ENCODE assay signal across 8 mouse cellular contexts in genomic region chr13:100125258-100125643, GRCm38 (mm10). TPM values are rescaled to one million over a fixed set of nuclear protein-coding genes. Genes with fewer than 3 reads are reported as not detected.
DNase-seq lines count a peak whose midpoint lies in the region; ATAC-seq and TF ChIP-seq lines count a peak whose summit lies in the region.

No protein-coding gene starts in this region.

- TF ChIP-seq CTCF in testis, adult 2 months (IDR thresholded peaks at IDR 0.05; ENCODE audit: control insufficient read depth, insufficient read depth, insufficient replicate concordance, low read depth, low read length), result no peak

- peaks cover 3% of the 10 kb centered on the region for H3K4me1 ChIP-seq in testis, adult 2 months (ENCODE audit: control insufficient read depth, insufficient read depth, low read length)
- peaks cover 17% of the 10 kb centered on the region for H3K4me1 ChIP-seq in forebrain, embryonic 10.5 days
- peaks cover 8% of the 10 kb centered on the region for H3K4me1 ChIP-seq in limb, embryonic 15.5 days
- H3K4me1 ChIP-seq in stomach, embryonic 16.5 days (ENCODE audit: control insufficient read depth, insufficient read depth, low read length), result peaks cover 11% of the 10 kb centered on the region

- H3K27me3 ChIP-seq in testis, adult 2 months (ENCODE audit: control insufficient read depth, insufficient read depth, low read length), result no peaks in the 10 kb centered on the region
- H3K27me3 ChIP-seq in forebrain, embryonic 10.5 days (ENCODE audit: poor library complexity, severe bottlenecking), result no peaks in the 10 kb centered on the region
- no peaks in the 10 kb centered on the region for H3K27me3 ChIP-seq in limb, embryonic 15.5 days
- no peaks in the 10 kb centered on the region for H3K27me3 ChIP-seq in stomach, embryonic 16.5 days (ENCODE audit: control insufficient read depth, insufficient read depth, low read length)

- H3K36me3 ChIP-seq in testis, adult 2 months (ENCODE audit: control insufficient read depth, insufficient read depth, low read length), result peaks cover 3% of the 10 kb centered on the region
- H3K36me3 ChIP-seq in forebrain, embryonic 10.5 days (replicated peaks), result peaks cover 35% of the 10 kb centered on the region
- H3K36me3 ChIP-seq in limb, embryonic 15.5 days, result peaks cover 31% of the 10 kb centered on the region
- H3K36me3 ChIP-seq in stomach, embryonic 16.5 days (ENCODE audit: control insufficient read depth, insufficient read depth, low read length), result no peaks in the 10 kb centered on the region

- no peak for TF ChIP-seq POLR2A in testis, adult 2 months (IDR thresholded peaks at IDR 0.05; ENCODE audit: control insufficient read depth, low read depth, low read length)

- DNase-seq in testis, postnatal 14 days (ENCODE audit: low spot score), result no peak
- no peak for DNase-seq in forebrain, embryonic 10.5 days (ENCODE audit: extremely low spot score, low spot score)
- no peak for DNase-seq in right cerebral cortex, postnatal 36 days (ENCODE audit: low spot score in 2 of 2)
- no peak for DNase-seq in layer of hippocampus, adult 11-12 months (ENCODE audit: low spot score)
- DNase-seq in lung, postnatal 14 days, result no peak

- no peaks in the 10 kb centered on the region for H3K9me3 ChIP-seq in forebrain, embryonic 10.5 days
- no peaks in the 10 kb centered on the region for H3K9me3 ChIP-seq in limb, embryonic 15.5 days
- no peaks in the 10 kb centered on the region for H3K9me3 ChIP-seq in stomach, embryonic 16.5 days (replicated peaks; ENCODE audit: control insufficient read depth, low read length)

- 5% methylated on average over 10 of the region's 10 CpGs for WGBS in forebrain, embryonic 10.5 days
- 3% methylated on average over 10 of the region's 10 CpGs for WGBS in limb, embryonic 15.5 days
- WGBS in stomach, embryonic 16.5 days, result 2% methylated on average over 10 of the region's 10 CpGs

- no peak for ATAC-seq in limb, embryonic 15.5 days (ENCODE audit: insufficient number of reproducible peaks, low FRiP score, low TSS enrichment, low read depth)
- no peak for ATAC-seq in stomach, embryonic 16.5 days (ENCODE audit: insufficient read depth, low FRiP score)

- peak overlapping the region; percentile 87 for H3K4me2 ChIP-seq in limb, embryonic 15.5 days
- H3K4me2 ChIP-seq in stomach, embryonic 16.5 days (ENCODE audit: low read depth, low read length), result peak overlapping the region; percentile 94

- H3K4me3 ChIP-seq in testis, adult 2 months (ENCODE audit: control insufficient read depth, low read depth, low read length), result peak overlapping the region; percentile 97
- H3K4me3 ChIP-seq in forebrain, embryonic 10.5 days, result peak overlapping the region; percentile 97
- H3K4me3 ChIP-seq in limb, embryonic 15.5 days, result peak overlapping the region; percentile 99
- peak overlapping the region; percentile 74 for H3K4me3 ChIP-seq in stomach, embryonic 16.5 days (replicated peaks; ENCODE audit: low read length)

- H3K9ac ChIP-seq in limb, embryonic 15.5 days, result peak overlapping the region; percentile 87
- peak overlapping the region; percentile 81 for H3K9ac ChIP-seq in stomach, embryonic 16.5 days (ENCODE audit: low read length)

- no peak overlapping the region for H3K27ac ChIP-seq in testis, adult 2 months (ENCODE audit: control insufficient read depth, insufficient read depth, low read depth, low read length)
- peak overlapping the region; percentile 82 for H3K27ac ChIP-seq in forebrain, embryonic 10.5 days
- H3K27ac ChIP-seq in limb, embryonic 15.5 days, result no peak overlapping the region
- no peak overlapping the region for H3K27ac ChIP-seq in stomach, embryonic 16.5 days (ENCODE audit: low read length)

RNA-seq across cellular contexts. Expression of gene Smn1, which starts 0.6 kb away (rescaled TPM):
- 17.5 and 19.0 TPM in 2 replicates for polyA plus RNA-seq in testis, adult 2 months (2012; rRNA removed)
- polyA plus RNA-seq in forebrain, embryonic 10.5 days (2016; fragmentation: Nextera tagmentation; extraction: Ambion mirVana), result 90.5 and 96.0 TPM in 2 replicates
- 39.7 and 42.0 TPM in 2 replicates for polyA plus RNA-seq in limb, embryonic 15.5 days (2015; fragmentation: Nextera tagmentation; extraction: Ambion mirVana)
- 36.6 and 39.3 TPM in 2 replicates for polyA plus RNA-seq in stomach, embryonic 16.5 days (2015; fragmentation: Nextera tagmentation; extraction: Ambion mirVana)

RNA-seq across cellular contexts. Expression of gene Serf1, which starts 17.4 kb away (rescaled TPM):
- polyA plus RNA-seq in testis, adult 2 months (2012; rRNA removed), result 618 and 898 TPM in 2 replicates
- polyA plus RNA-seq in forebrain, embryonic 10.5 days (2016; fragmentation: Nextera tagmentation; extraction: Ambion mirVana), result 141 and 142 TPM in 2 replicates
- 147 and 155 TPM in 2 replicates for polyA plus RNA-seq in limb, embryonic 15.5 days (2015; fragmentation: Nextera tagmentation; extraction: Ambion mirVana)
- 114 and 132 TPM in 2 replicates for polyA plus RNA-seq in stomach, embryonic 16.5 days (2015; fragmentation: Nextera tagmentation; extraction: Ambion mirVana)

RNA-seq across cellular contexts. Expression of gene Bdp1, which starts 21.4 kb away (rescaled TPM):
- 1.4 and 2.0 TPM in 2 replicates for polyA plus RNA-seq in testis, adult 2 months (2012; rRNA removed)
- 26.1 and 27.3 TPM in 2 replicates for polyA plus RNA-seq in forebrain, embryonic 10.5 days (2016; fragmentation: Nextera tagmentation; extraction: Ambion mirVana)
- polyA plus RNA-seq in limb, embryonic 15.5 days (2015; fragmentation: Nextera tagmentation; extraction: Ambion mirVana), result 28.5 and 34.9 TPM in 2 replicates
- 21.9 and 23.1 TPM in 2 replicates for polyA plus RNA-seq in stomach, embryonic 16.5 days (2015; fragmentation: Nextera tagmentation; extraction: Ambion mirVana)
